Mouse (Mus musculus) lung, embryonic 14.5 days (tissue): ENCODE measurements around the gene Trpm6. TPM values are rescaled to one million over a fixed set of nuclear protein-coding genes. Genes with fewer than 3 reads are reported as not detected.
"Not testable (repeated sequence)": the region's sequence is repeated elsewhere in the genome, so short reads cannot be mapped to it uniquely, and the experiment has no call there.

Experiments used
- ATAC-seq: fragments of 200-750 bp; cut with Nextera tagmentation; 2 replicates; pipeline ENCODE4 v1.8.0; 2017; ENCODE audit warnings: mild to moderate bottlenecking, moderate TSS enrichment, moderate library complexity; ENCODE audit not compliant: insufficient read depth
- DNase-seq: peaks from one replicate; pipeline ENCODE4 v3.0.0-alpha.2; 2015
- H3K27ac ChIP-seq: fragments of 300-500 bp; sonication (generic); 2 replicates; pipeline ENCODE4 v1.5.1; 2014; ENCODE audit warnings: low read depth, mild to moderate bottlenecking, moderate library complexity
- H3K27me3 ChIP-seq: fragments of 300-500 bp; sonication (generic); 2 replicates; pipeline ENCODE4 v1.6.1; 2014; ENCODE audit warnings: low read length, control low read depth; ENCODE audit not compliant: insufficient read depth
- H3K36me3 ChIP-seq: fragments of 300-500 bp; sonication (generic); 2 replicates; pipeline ENCODE4 v1.6.1; 2014; ENCODE audit warnings: control low read depth; ENCODE audit not compliant: insufficient read depth
- H3K4me1 ChIP-seq: fragments of 300-500 bp; sonication (generic); 2 replicates; pipeline ENCODE4 v1.6.1; 2014; ENCODE audit warnings: antibody characterized with exemption, control low read depth; ENCODE audit not compliant: insufficient read depth
- H3K4me2 ChIP-seq: fragments of 300-500 bp; sonication (generic); 2 replicates; pipeline ENCODE4 v1.6.1; 2014; ENCODE audit warnings: mild to moderate bottlenecking
- H3K4me3 ChIP-seq: fragments of 300-500 bp; sonication (generic); 2 replicates; pipeline ENCODE4 v1.5.1; 2014; ENCODE audit warnings: low read depth, low read length
- H3K9ac ChIP-seq: fragments of 300-500 bp; sonication (generic); 2 replicates; pipeline ENCODE4 v1.6.1; 2014
- H3K9me3 ChIP-seq: fragments of 300-500 bp; sonication (generic); 2 replicates; pipeline ENCODE4 v1.6.1; 2016; ENCODE audit warnings: low read depth, low read length, control low read depth
- CTCF ChIP-seq: IDR thresholded peaks from 2 replicates; pipeline ENCODE4 v1.5.1; 2016; ENCODE audit warnings: antibody characterized with exemption, low read depth
- WGBS: fragments of 180-500 bp; shearing (Covaris S2); extraction: QIAGEN DNeasy Blood & Tissue Kit; methylation state at CpG from one replicate; pipeline ENCODE4 v1.1.7; 2014; 5-methylcytosine and 5-hydroxymethylcytosine counted together
- polyA plus RNA-seq: library from polyadenylated mRNA; unstranded; fragments of >200 nt; fragmentation: Nextera tagmentation; extraction: Ambion mirVana; gene quantifications from 2 replicates; pipeline ENCODE4 v1.2.1, GENCODE M21; 2014

The Trpm6 gene
- polyA plus RNA-seq, 1 experiment from 2014 or later, result 1.0 TPM

DNA sequence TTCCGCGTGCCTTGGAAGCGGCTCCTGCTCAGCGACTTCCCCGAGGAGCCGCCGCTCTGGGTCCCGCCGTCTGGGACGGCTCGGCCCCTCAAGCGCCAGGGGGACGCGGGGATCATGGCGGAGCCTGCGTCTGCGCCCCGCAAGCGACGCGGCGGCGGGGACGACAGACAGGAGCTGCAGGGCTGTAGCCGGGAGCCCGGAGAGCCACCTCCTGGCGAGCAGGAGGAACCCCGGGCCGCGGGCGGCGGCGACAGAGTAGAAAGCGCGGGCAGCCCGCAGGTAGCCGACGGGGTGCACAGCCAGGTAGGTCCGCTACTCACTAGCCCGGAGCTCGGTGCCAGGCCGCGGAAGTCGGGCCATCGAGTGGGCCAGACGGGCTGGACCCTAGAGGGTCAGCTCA, 36.4 kb upstream of the Trpm6 start:
- not testable (repeated sequence) for H3K4me1 ChIP-seq, H3K27me3 ChIP-seq, H3K9me3 ChIP-seq, H3K36me3 ChIP-seq
- peak overlapping the region; percentile 97 for H3K27ac ChIP-seq
- H3K9ac ChIP-seq, result peak overlapping the region; percentile 90
- DNase-seq (peak; percentile 61), ATAC-seq (peak; percentile 71)
- H3K4me2 ChIP-seq, result peak overlapping the region; percentile 76
- peak; percentile 11; the same call in 1 of the 2 replicates for TF ChIP-seq CTCF
- under 1% methylated on average over 39 of the region's 46 CpGs for WGBS
- H3K4me3 ChIP-seq, result peak overlapping the region; percentile 87

DNA sequence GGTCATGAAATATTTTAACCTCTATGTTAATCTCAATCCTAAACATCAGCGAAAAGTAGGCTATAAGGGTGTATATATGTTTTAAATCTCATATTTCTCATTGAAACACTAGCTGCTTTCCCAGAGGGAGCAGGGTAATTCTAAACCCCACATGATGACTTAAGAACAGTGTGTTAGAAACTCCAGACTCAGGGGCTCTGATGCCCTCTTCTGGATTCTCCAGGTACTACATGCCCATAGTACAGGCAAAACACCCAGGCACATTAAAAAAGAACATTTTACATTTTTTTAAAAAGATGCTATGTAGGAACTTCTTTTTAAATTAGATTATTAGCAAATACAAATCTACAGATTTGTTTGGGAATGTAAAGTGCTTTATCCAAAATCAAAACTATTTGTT, 33.4 kb upstream of the Trpm6 start:
- no peak overlapping the region for H3K9ac ChIP-seq
- peak; percentile 79 for TF ChIP-seq CTCF
- H3K9me3 ChIP-seq, result no peaks in the 10 kb centered on the region
- DNase-seq (peak; percentile 92), ATAC-seq (no peak)
- H3K36me3 ChIP-seq, result peaks cover 18% of the 10 kb centered on the region
- no peaks in the 10 kb centered on the region for H3K27me3 ChIP-seq
- no peak overlapping the region for H3K27ac ChIP-seq
- WGBS, result 22% methylated on average over 1 of the region's 1 CpGs
- H3K4me1 ChIP-seq, result 0 out of 2 replicates have a peak, but pooled peaks cover 6% of the 10 kb centered on the region
- no peak overlapping the region for H3K4me3 ChIP-seq
- no peak overlapping the region for H3K4me2 ChIP-seq

DNA sequence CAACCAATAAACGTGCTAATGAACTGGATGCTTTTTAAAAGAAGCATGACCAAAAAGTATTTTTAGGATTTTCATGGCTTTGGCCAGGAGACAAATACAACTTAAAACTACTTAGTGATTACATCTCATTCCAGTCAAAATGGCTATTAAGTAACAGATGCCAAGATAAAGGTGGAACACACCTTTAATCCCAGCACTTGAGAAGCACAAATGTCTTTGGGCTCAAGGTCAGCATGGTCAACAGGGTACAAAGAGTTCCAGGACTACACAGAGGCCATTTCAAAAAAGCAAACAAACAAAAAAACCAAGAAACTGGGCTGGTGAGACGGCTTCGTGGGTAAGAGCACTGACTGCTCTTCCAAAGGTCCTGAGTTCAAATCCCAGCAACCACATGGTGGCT, 29.4 kb upstream of the Trpm6 start:
- no peak overlapping the region for H3K27ac ChIP-seq
- ATAC-seq, result no peak
- peaks cover 18% of the 10 kb centered on the region for H3K36me3 ChIP-seq
- H3K4me1 ChIP-seq, result no peaks in the 10 kb centered on the region
- no peaks in the 10 kb centered on the region for H3K9me3 ChIP-seq
- H3K27me3 ChIP-seq, result no peaks in the 10 kb centered on the region
- no peak for TF ChIP-seq CTCF
- whole genome bisulfite sequencing, result 78% methylated on average over 3 of the region's 3 CpGs
- H3K4me2 ChIP-seq, result no peak overlapping the region
- DNase-seq, result no peak
- H3K4me3 ChIP-seq, result no peak overlapping the region
- no peak overlapping the region for H3K9ac ChIP-seq

DNA sequence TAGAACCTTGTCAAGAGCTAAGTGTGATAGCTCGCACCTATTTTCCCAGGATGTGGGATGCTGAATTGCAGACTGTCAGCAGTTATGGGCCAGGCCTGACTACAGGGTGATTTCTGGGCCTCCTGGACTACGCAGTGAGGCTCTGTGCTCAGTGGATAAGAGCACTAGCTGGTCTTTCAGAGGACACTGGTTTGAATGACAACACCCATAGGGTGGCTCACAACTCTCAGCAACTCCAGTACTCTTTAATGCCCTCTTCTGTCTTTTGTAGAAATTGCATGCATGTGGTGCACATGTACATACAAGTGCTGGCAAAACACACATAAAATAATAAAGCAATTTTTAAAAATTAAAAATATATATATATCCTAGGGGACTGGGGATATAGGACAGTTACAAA, 24.6 kb upstream of the Trpm6 start:
- no peaks in the 10 kb centered on the region for H3K9me3 ChIP-seq
- no peaks in the 10 kb centered on the region for H3K27me3 ChIP-seq
- H3K9ac ChIP-seq, result no peak overlapping the region
- DNase-seq, result no peak
- no peak for ATAC-seq
- 88% methylated on average over 2 of the region's 2 CpGs for WGBS
- no peak overlapping the region for H3K27ac ChIP-seq
- H3K4me2 ChIP-seq, result no peak overlapping the region
- TF ChIP-seq CTCF, result no peak
- no peak overlapping the region for H3K4me3 ChIP-seq
- no peaks in the 10 kb centered on the region for H3K4me1 ChIP-seq
- H3K36me3 ChIP-seq, result no peaks in the 10 kb centered on the region

DNA sequence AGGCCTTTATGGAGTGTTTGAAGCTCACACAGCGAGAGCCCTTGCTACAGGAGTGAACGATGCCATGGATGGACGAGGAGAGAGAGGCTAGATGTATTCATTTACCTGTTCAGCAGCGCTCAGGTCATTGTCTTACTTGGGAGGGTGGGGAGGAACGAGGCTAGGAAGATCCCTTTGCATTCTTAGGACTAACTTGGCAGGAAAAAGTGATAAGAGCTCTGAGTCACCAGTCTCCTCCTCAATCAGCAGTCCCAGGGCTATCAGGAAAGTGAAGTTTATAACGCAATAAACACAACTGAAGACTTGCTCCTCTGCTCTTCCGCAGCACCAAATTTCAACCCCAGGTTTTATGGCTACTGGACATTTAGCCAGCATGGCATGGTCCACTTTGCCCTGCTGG, 19.5 kb upstream of the Trpm6 start:
- no peaks in the 10 kb centered on the region for H3K36me3 ChIP-seq
- H3K27me3 ChIP-seq, result no peaks in the 10 kb centered on the region
- no peak overlapping the region for H3K9ac ChIP-seq
- ATAC-seq, result no peak
- DNase-seq, result no peak
- no peaks in the 10 kb centered on the region for H3K4me1 ChIP-seq
- TF ChIP-seq CTCF, result no peak
- H3K4me2 ChIP-seq, result no peak overlapping the region
- WGBS, result 49% methylated on average over 7 of the region's 7 CpGs
- no peaks in the 10 kb centered on the region for H3K9me3 ChIP-seq
- H3K4me3 ChIP-seq, result no peak overlapping the region
- no peak overlapping the region for H3K27ac ChIP-seq

DNA sequence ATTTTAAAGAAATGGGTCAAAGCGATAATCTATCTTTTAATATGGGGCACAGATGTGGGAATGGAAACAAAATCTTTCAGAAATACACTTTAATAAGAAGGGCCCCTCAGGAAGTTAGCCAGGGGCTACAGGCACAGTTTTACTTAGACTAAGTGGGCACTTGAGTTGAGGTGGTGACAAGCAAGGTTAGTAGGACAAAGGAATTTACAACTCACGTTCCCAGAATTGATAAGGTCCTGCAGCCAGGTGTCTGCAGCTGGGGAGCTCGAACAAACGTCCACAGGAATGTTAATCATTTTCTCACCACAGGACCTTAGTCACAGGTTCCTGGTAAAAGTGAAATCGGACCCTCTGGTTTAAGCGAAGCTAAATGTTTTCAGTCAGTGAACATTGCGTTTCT, 18.7 kb upstream of the Trpm6 start:
- ATAC-seq (no peak), DNase-seq (peak; percentile 26)
- no peak overlapping the region for H3K4me2 ChIP-seq
- WGBS, result 31% methylated on average over 7 of the region's 7 CpGs
- no peaks in the 10 kb centered on the region for H3K4me1 ChIP-seq
- no peaks in the 10 kb centered on the region for H3K9me3 ChIP-seq
- H3K36me3 ChIP-seq, result no peaks in the 10 kb centered on the region
- H3K27me3 ChIP-seq, result no peaks in the 10 kb centered on the region
- H3K4me3 ChIP-seq, result no peak overlapping the region
- TF ChIP-seq CTCF, result no peak
- H3K27ac ChIP-seq, result no peak overlapping the region
- H3K9ac ChIP-seq, result no peak overlapping the region

DNA sequence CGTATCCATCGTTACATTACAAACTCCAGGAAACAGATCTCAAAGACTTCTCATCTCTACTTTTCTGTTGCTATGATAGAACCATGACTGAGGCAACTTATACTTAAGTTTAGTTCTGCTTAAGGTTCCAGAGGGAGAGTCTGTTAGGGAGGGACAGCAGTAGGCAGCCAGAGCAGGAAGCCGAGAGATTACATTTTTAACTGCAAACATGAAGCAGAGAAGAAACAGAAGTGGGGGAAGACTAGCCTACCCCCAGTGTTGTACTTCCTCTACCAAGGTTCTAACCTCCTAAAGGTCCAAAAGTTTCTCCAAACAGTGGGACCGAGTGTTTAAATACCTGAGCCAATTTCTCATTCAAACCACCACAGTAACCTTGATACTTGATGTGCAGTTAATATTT, 13.9 kb upstream of the Trpm6 start:
- ATAC-seq, result no peak
- WGBS, result 88% methylated on average over 4 of the region's 4 CpGs
- DNase-seq, result no peak
- Histone ChIP-seq H3K36me3 (no peaks in the 10 kb centered on the region), H3K27ac (no peak overlapping the region), H3K4me2 (no peak overlapping the region), H3K4me1 (no peaks in the 10 kb centered on the region), H3K9ac (no peak overlapping the region), H3K27me3 (no peaks in the 10 kb centered on the region), H3K9me3 (no peaks in the 10 kb centered on the region), H3K4me3 (no peak overlapping the region)
- no peak for TF ChIP-seq CTCF

DNA sequence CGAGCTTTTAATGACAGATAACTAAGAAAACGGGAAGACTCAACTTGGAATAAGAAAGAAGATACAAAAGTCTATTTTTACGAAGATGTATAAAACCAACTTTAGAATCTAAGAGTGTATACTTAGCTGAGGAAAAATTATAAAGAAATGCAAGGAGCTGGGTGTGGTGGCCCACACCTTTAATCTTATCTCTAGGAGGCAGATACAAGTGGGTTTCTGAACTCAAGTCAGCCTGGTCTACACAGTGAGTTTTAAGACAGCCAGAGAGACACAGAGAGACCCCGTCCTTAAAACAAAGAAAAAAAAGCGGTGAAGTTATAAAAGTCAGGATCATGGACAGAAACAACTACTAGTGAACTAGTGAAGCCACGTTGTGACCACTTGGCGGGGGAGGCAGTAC, 10.6 kb upstream of the Trpm6 start:
- no peaks in the 10 kb centered on the region for H3K36me3 ChIP-seq
- WGBS, result 64% methylated on average over 7 of the region's 7 CpGs
- no peaks in the 10 kb centered on the region for H3K9me3 ChIP-seq
- H3K4me3 ChIP-seq, result no peak overlapping the region
- no peak for ATAC-seq
- TF ChIP-seq CTCF, result no peak
- no peak for DNase-seq
- H3K4me1 ChIP-seq, result no peaks in the 10 kb centered on the region
- no peak overlapping the region for H3K4me2 ChIP-seq
- no peaks in the 10 kb centered on the region for H3K27me3 ChIP-seq
- no peak overlapping the region for H3K9ac ChIP-seq
- no peak overlapping the region for H3K27ac ChIP-seq
